In the genomic region with DNA sequence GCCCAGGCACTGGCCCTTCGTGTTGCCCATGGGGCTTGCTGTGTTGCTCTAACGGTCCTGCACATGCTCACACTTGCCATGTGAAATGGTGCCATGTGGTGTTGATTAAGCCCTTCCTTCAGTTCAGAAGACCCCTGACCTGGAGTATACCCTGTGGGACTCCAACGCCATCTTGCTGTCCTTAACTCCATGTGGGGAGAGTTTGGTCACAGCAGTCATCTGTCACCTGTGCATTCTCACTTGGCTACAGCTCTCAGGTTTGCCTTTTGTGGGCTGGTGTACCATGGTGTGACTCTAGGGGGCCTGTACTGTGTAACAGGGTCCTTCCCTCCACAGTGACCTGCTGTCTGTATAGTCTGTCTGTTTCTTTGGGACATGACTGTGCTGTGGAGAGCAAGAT, we compare ENCODE assay signal across 8 mouse cellular contexts.
A peak's percentile ranks its signal among the peaks of the same experiment; 100 is the strongest.
DNase-seq lines count a peak whose midpoint lies in the region; ATAC-seq and TF ChIP-seq lines count a peak whose summit lies in the region.

No protein-coding gene starts in this region.

- no peak for ATAC-seq in heart, embryonic 12.5 days (ENCODE audit: insufficient number of reproducible peaks, low FRiP score)
- ATAC-seq in hindbrain, embryonic 15.5 days (ENCODE audit: low FRiP score, low read depth), result no peak
- no peak; the same call in 1 of the 2 replicates for ATAC-seq in midbrain, postnatal 0 days (ENCODE audit: low FRiP score)

- H3K27ac ChIP-seq in heart, embryonic 12.5 days (ENCODE audit: poor library complexity, severe bottlenecking), result peak overlapping the region; percentile 87
- 0 out of 2 replicates have a peak overlapping the region, but pooled peaks have one; percentile 52 for H3K27ac ChIP-seq in cortical plate, adult 2 months (ENCODE audit: insufficient read depth, low read length)
- peak overlapping the region; percentile 74 for H3K27ac ChIP-seq in hindbrain, embryonic 15.5 days (replicated peaks)
- H3K27ac ChIP-seq in midbrain, postnatal 0 days (ENCODE audit: low read depth, low read length), result peak overlapping the region; percentile 62; the same call in 1 of the 2 replicates

- no peak overlapping the region for H3K4me3 ChIP-seq in heart, embryonic 12.5 days
- no peak overlapping the region for H3K4me3 ChIP-seq in cortical plate, adult 2 months (ENCODE audit: insufficient read depth, low read length)
- no peak overlapping the region for H3K4me3 ChIP-seq in hindbrain, embryonic 15.5 days
- no peak overlapping the region for H3K4me3 ChIP-seq in midbrain, postnatal 0 days (ENCODE audit: low read depth, low read length)

- TF ChIP-seq POLR2A in cortical plate, adult 2 months (IDR thresholded peaks at IDR 0.05; ENCODE audit: extremely low read depth, insufficient read depth, low read length), result no peak

- no peak overlapping the region for H3K9ac ChIP-seq in heart, embryonic 12.5 days
- no peak overlapping the region for H3K9ac ChIP-seq in hindbrain, embryonic 15.5 days
- no peak overlapping the region for H3K9ac ChIP-seq in midbrain, postnatal 0 days (replicated peaks; ENCODE audit: low read length, poor library complexity, severe bottlenecking)

- peak overlapping the region; percentile 65 for H3K4me2 ChIP-seq in heart, embryonic 12.5 days
- no peak overlapping the region for H3K4me2 ChIP-seq in hindbrain, embryonic 15.5 days
- H3K4me2 ChIP-seq in midbrain, postnatal 0 days (ENCODE audit: low read depth, low read length, poor library complexity, severe bottlenecking), result no peak overlapping the region

- no peak for DNase-seq in heart, adult 8-10 months (ENCODE audit: low spot score)
- no peak for DNase-seq in midbrain, postnatal 0 days (ENCODE audit: low spot score)
- no peak for DNase-seq in c-Kit-positive CD71-positive TER-119-positive erythroid progenitor cells, embryonic 14.5 days (ENCODE audit: low spot score)
- no peak for DNase-seq in right cerebral cortex, postnatal 4 days
- no peak for DNase-seq in frontal cortex, adult 2 months (ENCODE audit: extremely low spot score in 1 of 2, low spot score in 1 of 2)

- H3K27me3 ChIP-seq in heart, embryonic 12.5 days (replicated peaks), result no peaks in the 10 kb centered on the region
- H3K27me3 ChIP-seq in hindbrain, embryonic 15.5 days, result no peaks in the 10 kb centered on the region
- no peaks in the 10 kb centered on the region for H3K27me3 ChIP-seq in midbrain, postnatal 0 days (ENCODE audit: insufficient read depth, low read length)

- H3K36me3 ChIP-seq in heart, embryonic 12.5 days, result no peaks in the 10 kb centered on the region
- H3K36me3 ChIP-seq in hindbrain, embryonic 15.5 days, result no peaks in the 10 kb centered on the region
- H3K36me3 ChIP-seq in midbrain, postnatal 0 days (ENCODE audit: insufficient read depth, low read length), result no peaks in the 10 kb centered on the region

- WGBS in heart, embryonic 12.5 days, result 51% methylated on average over 3 of the region's 3 CpGs
- 31% methylated on average over 3 of the region's 3 CpGs for WGBS in hindbrain, embryonic 15.5 days
- WGBS in midbrain, postnatal 0 days, result 61% methylated on average over 3 of the region's 3 CpGs

- H3K4me1 ChIP-seq in heart, embryonic 12.5 days (replicated peaks), result peaks cover 92% of the 10 kb centered on the region
- peaks cover 18% of the 10 kb centered on the region for H3K4me1 ChIP-seq in cortical plate, adult 2 months (ENCODE audit: control insufficient read depth, insufficient read depth, low read length)
- peaks cover 64% of the 10 kb centered on the region for H3K4me1 ChIP-seq in hindbrain, embryonic 15.5 days (replicated peaks)
- peaks cover 7% of the 10 kb centered on the region; the same call in 1 of the 2 replicates for H3K4me1 ChIP-seq in midbrain, postnatal 0 days (ENCODE audit: insufficient read depth, low read length)

- H3K9me3 ChIP-seq in heart, embryonic 12.5 days (replicated peaks), result no peaks in the 10 kb centered on the region
- no peaks in the 10 kb centered on the region for H3K9me3 ChIP-seq in hindbrain, embryonic 15.5 days
- no peaks in the 10 kb centered on the region for H3K9me3 ChIP-seq in midbrain, postnatal 0 days (ENCODE audit: low read length)

- TF ChIP-seq CTCF in cortical plate, adult 2 months (IDR thresholded peaks at IDR 0.05; ENCODE audit: extremely low read depth, insufficient read depth, low read length), result no peak
- TF ChIP-seq CTCF in midbrain, postnatal 0 days (IDR thresholded peaks at IDR 0.05), result peak; percentile 31
